Mouse (Mus musculus) hindbrain, embryonic 10.5 days (tissue): ENCODE measurements around the gene Pigq. TPM values are rescaled to one million over a fixed set of nuclear protein-coding genes. Genes with fewer than 3 reads are reported as not detected.

Experiments
- polyA plus RNA-seq: library from polyadenylated mRNA; unstranded; fragments of >200 nt; fragmentation: Nextera tagmentation; extraction: Ambion mirVana; gene quantifications from 2 replicates; pipeline ENCODE4 v1.2.1, GENCODE M21; 2016

Pigq gene
- polyA plus RNA-seq, 1 experiment from 2014 or later: 65.4 TPM

Other genes with a start within 250 kb of the Pigq start
- 2.4 and 4.4 TPM in 2 replicates for gene Gng13, start 227.8 kb downstream of the Pigq start, polyA plus RNA-seq
- 47.2 and 60.4 TPM in 2 replicates for gene Chtf18, start 217.5 kb downstream of the Pigq start, polyA plus RNA-seq
- 22.2 and 24.8 TPM in 2 replicates for gene Rpusd1, start 217.3 kb downstream of the Pigq start, polyA plus RNA-seq
- not detected in 2 replicates for gene Mslnl, start 208.9 kb downstream of the Pigq start, polyA plus RNA-seq
- 0.33 TPM in 1 of 2 replicates, not detected in the other for gene Msln, start 190.6 kb downstream of the Pigq start, polyA plus RNA-seq
- 25.3 and 25.7 TPM in 2 replicates for gene Narfl, start 171.2 kb downstream of the Pigq start, polyA plus RNA-seq
- gene Haghl, start 159.3 kb downstream of the Pigq start, polyA plus RNA-seq: 68.1 and 88.5 TPM in 2 replicates
- 0.95 and 1.2 TPM in 2 replicates for gene Ccdc78, start 158.4 kb downstream of the Pigq start, polyA plus RNA-seq
- 68.1 and 76.0 TPM in 2 replicates for gene Fam173a, start 152.0 kb downstream of the Pigq start, polyA plus RNA-seq
- gene AC134908.4, start 149.3 kb downstream of the Pigq start, polyA plus RNA-seq: 3.4 and 4.5 TPM in 2 replicates
- 174 and 193 TPM in 2 replicates for gene Metrn, start 147.8 kb downstream of the Pigq start, polyA plus RNA-seq
- gene Fbxl16, start 135.9 kb downstream of the Pigq start, polyA plus RNA-seq: 11.0 and 16.7 TPM in 2 replicates
- 30.1 and 30.7 TPM in 2 replicates for gene Wdr24, start 121.3 kb downstream of the Pigq start, polyA plus RNA-seq
- gene Jmjd8, start 116.1 kb downstream of the Pigq start, polyA plus RNA-seq: 51.5 and 64.3 TPM in 2 replicates
- 360 and 390 TPM in 2 replicates for gene Stub1, start 111.5 kb downstream of the Pigq start, polyA plus RNA-seq
- 1.7 and 3.1 TPM in 2 replicates for gene Rhbdl1, start 107.6 kb downstream of the Pigq start, polyA plus RNA-seq
- 1.5 and 3.1 TPM in 2 replicates for gene Gm20683, start 103.2 kb downstream of the Pigq start, polyA plus RNA-seq
- gene Rhot2, start 100.1 kb downstream of the Pigq start, polyA plus RNA-seq: 18.8 and 28.5 TPM in 2 replicates
- 46.0 and 54.4 TPM in 2 replicates for gene Wdr90, start 83.4 kb downstream of the Pigq start, polyA plus RNA-seq
- gene Mcrip2, start 76.2 kb downstream of the Pigq start, polyA plus RNA-seq: 10.6 and 14.7 TPM in 2 replicates
- gene Mettl26, start 69.9 kb downstream of the Pigq start, polyA plus RNA-seq: 69.9 and 73.9 TPM in 2 replicates
- 5.8 and 26.3 TPM in 2 replicates for gene Wfikkn1, start 64.1 kb downstream of the Pigq start, polyA plus RNA-seq
- 33.4 and 43.4 TPM in 2 replicates for gene Rab40c, start 25.2 kb downstream of the Pigq start, polyA plus RNA-seq
- gene Nhlrc4, start within 50 bp of the Pigq start, polyA plus RNA-seq: 0.21 and 0.55 TPM in 2 replicates
- 0.25 and 0.34 TPM in 2 replicates for gene A930017K11Rik, start 7.6 kb upstream of the Pigq start, polyA plus RNA-seq
- gene Capn15, start 40.9 kb upstream of the Pigq start, polyA plus RNA-seq: 32.4 and 35.0 TPM in 2 replicates
- gene Rab11fip3, start 124.6 kb upstream of the Pigq start, polyA plus RNA-seq: 24.7 and 30.9 TPM in 2 replicates
- 30.2 and 30.7 TPM in 2 replicates for gene Decr2, start 145.4 kb upstream of the Pigq start, polyA plus RNA-seq
- gene Nme4, start 150.7 kb upstream of the Pigq start, polyA plus RNA-seq: 95.9 and 109 TPM in 2 replicates
- 1.8 and 1.9 TPM in 2 replicates for gene Tmem8, start 168.4 kb upstream of the Pigq start, polyA plus RNA-seq
- gene Mrpl28, start 178.6 kb upstream of the Pigq start, polyA plus RNA-seq: 301 and 318 TPM in 2 replicates
- 9.1 and 9.4 TPM in 2 replicates for gene Axin1, start 193.8 kb upstream of the Pigq start, polyA plus RNA-seq